In the genomic region with DNA sequence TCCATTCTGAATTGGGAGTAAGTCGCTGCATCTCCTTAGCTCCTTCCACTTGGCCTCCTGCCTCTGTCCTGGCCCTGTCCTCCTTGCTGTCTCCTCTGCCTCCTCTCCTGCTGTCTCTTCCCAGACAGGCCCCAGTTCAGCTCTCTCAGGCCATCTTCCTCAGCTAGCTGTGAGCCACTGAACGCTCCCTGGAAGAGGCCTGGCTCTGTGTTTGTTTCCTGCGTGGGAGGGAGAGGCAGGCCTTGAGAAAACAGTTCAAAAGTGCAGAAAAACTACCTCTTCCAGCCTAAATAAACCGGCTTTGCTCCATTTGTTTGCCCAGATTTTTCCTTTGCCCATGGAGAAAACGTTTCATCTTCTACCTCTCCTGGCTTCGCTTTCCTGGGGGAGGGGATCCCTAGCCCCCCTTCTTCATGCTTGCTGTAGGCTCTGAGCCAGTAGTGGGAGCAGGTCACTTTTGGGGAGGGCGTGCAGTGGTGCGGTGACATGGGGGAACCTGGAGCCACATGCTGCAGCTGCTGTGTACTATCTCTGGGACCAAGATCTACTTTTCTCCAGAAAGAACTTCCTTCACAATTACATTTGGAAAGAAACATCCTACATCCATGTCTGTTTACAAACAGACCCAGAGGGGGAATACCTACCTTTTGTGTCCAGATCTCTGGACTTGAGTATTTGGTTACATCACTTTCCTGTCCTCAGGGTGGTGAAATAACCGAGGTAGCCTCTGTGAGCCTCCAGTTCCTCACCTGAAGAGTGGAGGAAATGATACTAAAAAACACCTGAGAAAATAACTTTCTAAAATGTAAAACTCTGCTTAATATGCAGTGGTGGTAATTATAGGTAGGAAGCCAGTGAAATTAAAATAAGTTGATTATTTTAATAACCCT, we compare ENCODE assay signal across 12 mouse cellular contexts.
A peak's percentile ranks its signal among the peaks of the same experiment; 100 is the strongest.
DNase-seq lines count a peak whose midpoint lies in the region; ATAC-seq and TF ChIP-seq lines count a peak whose summit lies in the region.
"Had no signal": no experiment of that assay in that cellular context is flagged by ENCODE, and none has a peak within 500 bp of the region (broad histone marks: within the 10 kb centered on the region; RNA-seq: fewer than 3 reads in every experiment).

No protein-coding gene starts in this region.

- H3K4me1 ChIP-seq in lung, embryonic 15.5 days: peaks cover 80% of the 10 kb centered on the region
- peaks cover 84% of the 10 kb centered on the region for H3K4me1 ChIP-seq in embryonic facial prominence, embryonic 13.5 days
- peaks cover 7% of the 10 kb centered on the region for H3K4me1 ChIP-seq in liver, embryonic 16.5 days (ENCODE audit: control insufficient read depth, low read depth, low read length)

- intact Hi-C loops in gastrocnemius, adult 2 months (cut with DNase I): no loop called here

- peak overlapping the region; percentile 22; the same call in 1 of the 2 replicates for H3K4me3 ChIP-seq in gastrocnemius, adult 2 months
- no peak overlapping the region for H3K4me3 ChIP-seq in lung, embryonic 15.5 days
- H3K4me3 ChIP-seq in embryonic facial prominence, embryonic 13.5 days: no peak overlapping the region
- no peak overlapping the region for H3K4me3 ChIP-seq in liver, embryonic 16.5 days (ENCODE audit: low read depth, low read length)

- TF ChIP-seq CTCF in gastrocnemius, adult 2 months (IDR thresholded peaks at IDR 0.05): no peak

- H3K36me3 ChIP-seq in lung, embryonic 15.5 days: 0 out of 2 replicates have a peak, but pooled peaks cover 2% of the 10 kb centered on the region
- H3K36me3 ChIP-seq in embryonic facial prominence, embryonic 13.5 days: no peaks in the 10 kb centered on the region
- H3K36me3 ChIP-seq in liver, embryonic 16.5 days (ENCODE audit: control insufficient read depth, insufficient read depth): no peaks in the 10 kb centered on the region

- peak; percentile 43; the same call in 1 of the 2 replicates for ATAC-seq in lung, embryonic 15.5 days (ENCODE audit: borderline replicate concordance, extremely low read depth, low FRiP score, low TSS enrichment)
- no peak for ATAC-seq in embryonic facial prominence, embryonic 13.5 days (ENCODE audit: insufficient number of reproducible peaks, insufficient read depth, low FRiP score, low TSS enrichment, low read depth)
- ATAC-seq in liver, embryonic 16.5 days (ENCODE audit: low read depth): no peak

- no peaks in the 10 kb centered on the region for H3K9me3 ChIP-seq in lung, embryonic 15.5 days
- H3K9me3 ChIP-seq in embryonic facial prominence, embryonic 13.5 days: no peaks in the 10 kb centered on the region
- H3K9me3 ChIP-seq in liver, embryonic 16.5 days (replicated peaks; ENCODE audit: control insufficient read depth, low read length): no peaks in the 10 kb centered on the region

- H3K27ac ChIP-seq in gastrocnemius, adult 2 months: peak overlapping the region; percentile 73
- peak overlapping the region; percentile 84 for H3K27ac ChIP-seq in lung, embryonic 15.5 days
- H3K27ac ChIP-seq in embryonic facial prominence, embryonic 13.5 days: peak overlapping the region; percentile 71
- 0 out of 2 replicates have a peak overlapping the region, but pooled peaks have one; percentile 30 for H3K27ac ChIP-seq in liver, embryonic 16.5 days (ENCODE audit: low read length)

- DNase-seq in gastrocnemius, adult 2 months: no peak
- no peak for DNase-seq in gastrocnemius, postnatal 10 days
- DNase-seq in lung, postnatal 10 days: no peak
- DNase-seq in layer of hippocampus, postnatal 36 days: no peak
- DNase-seq in urinary bladder, postnatal 4 days (ENCODE audit: low spot score in 2 of 2): no peak
- DNase-seq: adrenal gland, adult 2 months; embryo, embryonic 11 days; gastrocnemius, postnatal 25 days had no signal

- no peak overlapping the region for H3K4me2 ChIP-seq in lung, embryonic 15.5 days
- H3K4me2 ChIP-seq in embryonic facial prominence, embryonic 13.5 days: no peak overlapping the region
- H3K4me2 ChIP-seq in liver, embryonic 16.5 days (ENCODE audit: low read depth, low read length): no peak overlapping the region

- H3K27me3 ChIP-seq in lung, embryonic 15.5 days: no peaks in the 10 kb centered on the region
- H3K27me3 ChIP-seq in embryonic facial prominence, embryonic 13.5 days: no peaks in the 10 kb centered on the region
- no peaks in the 10 kb centered on the region for H3K27me3 ChIP-seq in liver, embryonic 16.5 days (ENCODE audit: control insufficient read depth, insufficient read depth, low read depth, low read length)
- H3K27me3 ChIP-seq: CH12.LX had no signal

- H3K9ac ChIP-seq in lung, embryonic 15.5 days: no peak overlapping the region; the same call in 1 of the 2 replicates
- H3K9ac ChIP-seq in embryonic facial prominence, embryonic 13.5 days: no peak overlapping the region
- H3K9ac ChIP-seq in liver, embryonic 16.5 days (ENCODE audit: low read depth, low read length): no peak overlapping the region

- WGBS in lung, embryonic 15.5 days: 28% methylated on average over 9 of the region's 9 CpGs
- 54% methylated on average over 9 of the region's 9 CpGs for WGBS in embryonic facial prominence, embryonic 13.5 days
- WGBS in liver, embryonic 16.5 days (ENCODE audit: insufficient replicate concordance): 45% methylated on average over 9 of the region's 9 CpGs

Comparison
In these comparisons a context has a peak if more than half of its experiments do, and no peak if none do; other contexts are left out.
1. H3K27ac ChIP-seq: peak in every context shown above with its lines; median percentile 84 in lung, embryonic 15.5 days; 73 in gastrocnemius, adult 2 months; 71 in embryonic facial prominence, embryonic 13.5 days; 30 in liver, embryonic 16.5 days.